Mouse (Mus musculus) lung, postnatal 0 days (tissue): Measurements from ENCODE around the gene Nfix.

Experiments used
- CTCF ChIP-seq: IDR thresholded peaks from 2 replicates; pipeline ENCODE4 v1.5.1; 2016; ENCODE audit warnings: antibody characterized with exemption, mild to moderate bottlenecking
- EP300 ChIP-seq: IDR thresholded peaks from 2 replicates; pipeline ENCODE4 v1.6.1; 2016; ENCODE audit warnings: antibody characterized with exemption, mild to moderate bottlenecking, control low read depth

DNA sequence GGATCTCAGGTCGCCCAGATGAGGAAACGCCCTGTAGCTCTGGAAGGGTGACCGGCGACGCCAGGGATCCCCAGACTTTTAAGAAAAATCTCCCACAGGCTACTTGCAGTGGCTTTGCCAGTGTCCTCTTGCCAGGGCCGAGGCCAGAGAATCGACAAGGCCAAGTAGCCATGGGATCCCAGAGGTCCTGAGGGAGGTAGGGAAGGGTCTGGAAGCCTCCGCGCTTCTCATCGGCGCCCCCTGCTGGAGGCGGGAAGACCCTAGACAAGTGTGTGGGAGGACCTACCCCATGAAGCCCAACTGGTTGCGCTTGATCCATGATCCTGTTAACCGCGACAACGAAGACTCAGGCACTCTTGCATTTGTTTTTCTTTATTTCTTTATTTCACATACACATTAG, 95.8 kb downstream of the Nfix start:
- peak; percentile 85 for TF ChIP-seq CTCF
- TF ChIP-seq EP300 = no peak
